ENCODE assay signal across 8 mouse cellular contexts in genomic region chr11:77980281-77981204, GRCm38 (mm10). TPM values are rescaled to one million over a fixed set of nuclear protein-coding genes. Genes with fewer than 3 reads are reported as not detected.
DNase-seq lines count a peak whose midpoint lies in the region; ATAC-seq and TF ChIP-seq lines count a peak whose summit lies in the region.

No protein-coding gene starts in this region.

- H3K36me3 ChIP-seq in heart, embryonic 12.5 days, result no peaks in the 10 kb centered on the region
- peaks cover 0 to 7% of the 10 kb centered on the region in 2 experiments; a peak in 2 of 4 replicates for H3K36me3 ChIP-seq in MEL (ENCODE audit: control insufficient read depth in 1 of 2, insufficient read depth in 2 of 2, low read length in 2 of 2)
- H3K36me3 ChIP-seq in midbrain, embryonic 13.5 days, result peaks cover 22% of the 10 kb centered on the region

- peaks cover 6% of the 10 kb centered on the region for H3K4me1 ChIP-seq in heart, embryonic 12.5 days (replicated peaks)
- H3K4me1 ChIP-seq in MEL (ENCODE audit: control insufficient read depth in 1 of 2, insufficient read depth in 2 of 2, low read length in 2 of 2), result peaks cover 0 to 13% of the 10 kb centered on the region in 2 experiments; a peak in 2 of 4 replicates
- peaks cover 16% of the 10 kb centered on the region for H3K4me1 ChIP-seq in midbrain, embryonic 13.5 days (replicated peaks)

- no peak for ATAC-seq in heart, embryonic 12.5 days (ENCODE audit: insufficient number of reproducible peaks, low FRiP score)
- ATAC-seq in midbrain, embryonic 13.5 days, result no peak

- 32% methylated on average over 11 of the region's 11 CpGs for WGBS in heart, embryonic 12.5 days
- 36% methylated on average over 11 of the region's 11 CpGs for WGBS in midbrain, embryonic 13.5 days

- no peaks in the 10 kb centered on the region for H3K9me3 ChIP-seq in heart, embryonic 12.5 days (replicated peaks)
- H3K9me3 ChIP-seq in MEL (replicated peaks; ENCODE audit: insufficient read depth, low read length), result no peaks in the 10 kb centered on the region
- H3K9me3 ChIP-seq in midbrain, embryonic 13.5 days, result no peaks in the 10 kb centered on the region

- TF ChIP-seq EP300 in MEL (IDR thresholded peaks at IDR 0.05; ENCODE audit: low read depth in 1 of 2, low read length in 2 of 2), result no peak

- intact Hi-C loops in heart, postnatal 36 days (cut with DNase I), result loop anchor here (5.0 kb wide), 1 partner anchor 37 kb away; no protein-coding TSS in a partner anchor
- intact Hi-C loops in left cerebral cortex, postnatal 14 days (cut with DNase I), result loop anchor here (5.0 kb wide), 1 partner anchor 197 kb away; the partner anchor contains the start of genes Nek8 and Tlcd1

- peak; percentile 46 to 53 for DNase-seq in heart, adult 9 months (ENCODE audit: low spot score in 2 of 2)
- peak; percentile 93 for DNase-seq in MEL (ENCODE audit: low read depth, low spot score)
- DNase-seq in cerebellum, postnatal 10 days, result peak; percentile 77 to 81
- peak; percentile 51 for DNase-seq in heart, postnatal 36 days
- peak; percentile 74 to 84 for DNase-seq in left cerebral cortex, postnatal 14 days (ENCODE audit: low spot score in 2 of 2)
- DNase-seq in thymus, postnatal 14 days, result peak; percentile 60

- no peak overlapping the region for H3K9ac ChIP-seq in heart, embryonic 12.5 days
- H3K9ac ChIP-seq in MEL (ENCODE audit: control insufficient read depth, low read depth, low read length, poor library complexity, severe bottlenecking), result peak overlapping the region; percentile 64
- no peak overlapping the region for H3K9ac ChIP-seq in midbrain, embryonic 13.5 days (replicated peaks)

- no peak overlapping the region for H3K27ac ChIP-seq in heart, embryonic 12.5 days (ENCODE audit: poor library complexity, severe bottlenecking)
- peak overlapping the region; percentile 64 for H3K27ac ChIP-seq in MEL (ENCODE audit: control insufficient read depth, low read depth, low read length)
- H3K27ac ChIP-seq in midbrain, embryonic 13.5 days, result 0 out of 2 replicates have a peak overlapping the region, but pooled peaks have one; percentile 16

- peaks cover 31% of the 10 kb centered on the region for H3K79me2 ChIP-seq in MEL (ENCODE audit: control insufficient read depth, insufficient read depth, low read length, poor library complexity)

- H3K4me2 ChIP-seq in heart, embryonic 12.5 days, result no peak overlapping the region
- H3K4me2 ChIP-seq in midbrain, embryonic 13.5 days (replicated peaks), result no peak overlapping the region

- H3K27me3 ChIP-seq in heart, embryonic 12.5 days (replicated peaks), result peaks cover 32% of the 10 kb centered on the region
- H3K27me3 ChIP-seq in MEL (ENCODE audit: control insufficient read depth in 1 of 2, insufficient read depth in 2 of 2, low read length in 2 of 2), result peaks cover 0 to 6% of the 10 kb centered on the region in 2 experiments; a peak in 2 of 4 replicates
- H3K27me3 ChIP-seq in midbrain, embryonic 13.5 days, result peaks cover 25% of the 10 kb centered on the region

- TF ChIP-seq RAD21 in MEL (IDR thresholded peaks at IDR 0.05; ENCODE audit: low read depth, low read length), result no peak

- no peak for TF ChIP-seq POLR2A in MEL (IDR thresholded peaks at IDR 0.05; ENCODE audit: control insufficient read depth in 1 of 2, insufficient read depth in 1 of 2, low read depth in 1 of 2, low read length in 2 of 2, poor library complexity in 1 of 2)

- peak; percentile 32 to 86 (median 79) for TF ChIP-seq CTCF in MEL (IDR thresholded peaks at IDR 0.05 in 2 of 3, conservative IDR thresholded peaks at IDR 0.05 in 1 of 3; ENCODE audit: control insufficient read depth in 1 of 3, insufficient read depth in 1 of 3, low read depth in 2 of 3, low read length in 3 of 3, poor library complexity in 1 of 3, severe bottlenecking in 1 of 3)

- no peak overlapping the region for H3K4me3 ChIP-seq in heart, embryonic 12.5 days
- H3K4me3 ChIP-seq in MEL (ENCODE audit: control insufficient read depth in 1 of 2, insufficient read depth in 1 of 2, low read depth in 2 of 2, low read length in 2 of 2), result peak overlapping the region; percentile 36 to 64
- no peak overlapping the region for H3K4me3 ChIP-seq in midbrain, embryonic 13.5 days (replicated peaks)

TF ChIP-seq in MEL, 35 proteins besides CTCF, POLR2A, EP300 and RAD21:
- TF ChIP-seq ETS1 (IDR thresholded peaks at IDR 0.05; ENCODE audit: low read depth, low read length) (no peak), KAT2A (conservative IDR thresholded peaks at IDR 0.05; ENCODE audit: low read depth, low read length) (no peak), MEF2A (IDR thresholded peaks at IDR 0.05; ENCODE audit: extremely low read depth, insufficient replicate concordance, low read depth, low read length, poor library complexity, severe bottlenecking) (no peak), HCFC1 (IDR thresholded peaks at IDR 0.05; ENCODE audit: low read depth, low read length) (peak; percentile 62), E2F4 (IDR thresholded peaks at IDR 0.05; ENCODE audit: borderline replicate concordance, low read depth, low read length) (no peak), JUND (IDR thresholded peaks at IDR 0.05; ENCODE audit: low read depth, low read length) (peak; percentile 97), MAX (IDR thresholded peaks at IDR 0.05; ENCODE audit: low read length) (peak; percentile 70), SIN3A (IDR thresholded peaks at IDR 0.05; ENCODE audit: low read length) (peak; percentile 99), SMC3 (IDR thresholded peaks at IDR 0.05; ENCODE audit: low read depth, low read length) (peak; percentile 79), MYC (IDR thresholded peaks at IDR 0.05; ENCODE audit: low read depth, low read length) (0 out of 2 replicates have a peak, but pooled peaks have one; percentile 39), TBP (IDR thresholded peaks at IDR 0.05; ENCODE audit: low read depth, low read length) (0 out of 2 replicates have a peak, but pooled peaks have one; percentile 29), ZNF384 (IDR thresholded peaks at IDR 0.05; ENCODE audit: low read depth, low read length) (no peak), MXI1 (IDR thresholded peaks at IDR 0.05; ENCODE audit: low read depth, low read length) (peak; percentile 95), UBTF (IDR thresholded peaks at IDR 0.05; ENCODE audit: borderline replicate concordance, insufficient read depth, low read depth, low read length) (no peak)

RNA-seq across cellular contexts. Expression of gene Phf12, which starts 2.0 kb away (rescaled TPM):
- 17.0 and 17.7 TPM in 2 replicates for polyA plus RNA-seq in heart, embryonic 12.5 days (2016; fragmentation: Nextera tagmentation; extraction: Ambion mirVana)
- total RNA-seq in MEL (2012; rRNA removed), result 19.2 and 20.7 TPM in 2 replicates
- 10 to 100 TPM; 43.8 to 56.9 TPM for polyA plus RNA-seq in MEL (2012; ENCODE audit: insufficient read depth in 1 of 2, insufficient read length in 2 of 2, low read depth in 1 of 2, low replicate concordance in 2 of 2, missing spikeins in 1 of 2)
- 10 to 100 TPM; 23.2 to 31.5 TPM for total RNA-seq in heart, postnatal 36 days (2021)
- total RNA-seq in left cerebral cortex, postnatal 14 days (2021), result 10 to 100 TPM; 45.5 to 48.3 TPM
- 22.7 and 22.8 TPM in 2 replicates for polyA plus RNA-seq in midbrain, embryonic 13.5 days (2015; fragmentation: Nextera tagmentation; extraction: Ambion mirVana)

RNA-seq across cellular contexts. Expression of gene Sez6, which starts 49.9 kb away (rescaled TPM):
- polyA plus RNA-seq in heart, embryonic 12.5 days (2016; fragmentation: Nextera tagmentation; extraction: Ambion mirVana), result 0.18 TPM in 1 of 2 replicates, not detected in the other
- total RNA-seq in MEL (2012; rRNA removed), result 0.04 and 0.07 TPM in 2 replicates
- polyA plus RNA-seq in MEL (2012; ENCODE audit: insufficient read depth in 1 of 2, insufficient read length in 2 of 2, low read depth in 1 of 2, low replicate concordance in 2 of 2, missing spikeins in 1 of 2), result not detected
- total RNA-seq in heart, postnatal 36 days (2021), result under 1 TPM; 0.16 to 0.44 TPM
- total RNA-seq in left cerebral cortex, postnatal 14 days (2021), result 100 to 1,000 TPM; 153 to 196 TPM
- 118 TPM in 2 replicates for polyA plus RNA-seq in midbrain, embryonic 13.5 days (2015; fragmentation: Nextera tagmentation; extraction: Ambion mirVana)

RNA-seq across cellular contexts. Expression of gene Dhrs13, which starts 51.5 kb away (rescaled TPM):
- 15.3 and 15.8 TPM in 2 replicates for polyA plus RNA-seq in heart, embryonic 12.5 days (2016; fragmentation: Nextera tagmentation; extraction: Ambion mirVana)
- 30.1 and 36.7 TPM in 2 replicates for total RNA-seq in MEL (2012; rRNA removed)
- 10 to 100 TPM in 1 of 2 experiments, not detected in 1; 27.9 TPM for polyA plus RNA-seq in MEL (2012; ENCODE audit: insufficient read depth in 1 of 2, insufficient read length in 2 of 2, low read depth in 1 of 2, low replicate concordance in 2 of 2, missing spikeins in 1 of 2)
- total RNA-seq in heart, postnatal 36 days (2021), result 1 to 10 TPM; 3.9 to 5.0 TPM
- total RNA-seq in left cerebral cortex, postnatal 14 days (2021), result 10 to 100 TPM; 14.8 to 16.4 TPM
- 31.6 and 32.4 TPM in 2 replicates for polyA plus RNA-seq in midbrain, embryonic 13.5 days (2015; fragmentation: Nextera tagmentation; extraction: Ambion mirVana)

RNA-seq across cellular contexts. Expression of gene Flot2, which starts 57.2 kb away (rescaled TPM):
- 71.7 and 73.4 TPM in 2 replicates for polyA plus RNA-seq in heart, embryonic 12.5 days (2016; fragmentation: Nextera tagmentation; extraction: Ambion mirVana)
- total RNA-seq in MEL (2012; rRNA removed), result 0.08 TPM in 1 of 2 replicates, not detected in the other
- polyA plus RNA-seq in MEL (2012; ENCODE audit: insufficient read depth in 1 of 2, insufficient read length in 2 of 2, low read depth in 1 of 2, low replicate concordance in 2 of 2, missing spikeins in 1 of 2), result under 1 TPM in 1 of 2 experiments, not detected in 1; 0.15 TPM
- 10 to 100 TPM; 63.5 to 64.3 TPM for total RNA-seq in heart, postnatal 36 days (2021)
- 100 to 1,000 TPM; 118 to 121 TPM for total RNA-seq in left cerebral cortex, postnatal 14 days (2021)
- polyA plus RNA-seq in midbrain, embryonic 13.5 days (2015; fragmentation: Nextera tagmentation; extraction: Ambion mirVana), result 66.9 and 68.4 TPM in 2 replicates

Comparison
In these comparisons a context has a peak if more than half of its experiments do, and no peak if none do; other contexts are left out.
1. H3K4me3 ChIP-seq: peak in MEL (2 of 2); none in heart, embryonic 12.5 days (single experiment) and midbrain, embryonic 13.5 days (single experiment).
2. RNA of gene Sez6, which starts 49.9 kb away (total RNA-seq): 153 to 196 TPM in left cerebral cortex, postnatal 14 days; 0.16 to 0.44 TPM in heart, postnatal 36 days and 0.04 to 0.07 TPM in MEL; every median in the first group is over 100 times any median in the second.
3. Peak in every context shown above with its lines, with median percentiles within 50 percentile points of each other: DNase-seq.